ENCODE assay signal across 9 mouse cellular contexts in genomic region chr13:54609301-54609700, GRCm38 (mm10). TPM values are rescaled to one million over a fixed set of nuclear protein-coding genes. Genes with fewer than 3 reads are reported as not detected.
DNase-seq lines count a peak whose midpoint lies in the region; ATAC-seq and TF ChIP-seq lines count a peak whose summit lies in the region.
"Had no signal": no experiment of that assay in that cellular context is flagged by ENCODE, and none has a peak within 500 bp of the region (broad histone marks: within the 10 kb centered on the region; RNA-seq: fewer than 3 reads in every experiment).

No protein-coding gene starts in this region.

- H3K4me1 ChIP-seq in forebrain, embryonic 16.5 days (replicated peaks; ENCODE audit: control insufficient read depth, insufficient read depth, low read length), result peaks cover 25% of the 10 kb centered on the region

- H3ac ChIP-seq in myocyte (ENCODE audit: control insufficient read depth, insufficient read length), result no peak overlapping the region

- H3K4me3 ChIP-seq in layer of hippocampus, adult 2 months, result peak overlapping the region; percentile 39
- no peak overlapping the region for H3K4me3 ChIP-seq in forebrain, embryonic 16.5 days (replicated peaks; ENCODE audit: low read length)
- H3K4me3 ChIP-seq in myocyte, result no peak overlapping the region

- TF ChIP-seq POLR2A in myocyte (IDR thresholded peaks at IDR 0.05; ENCODE audit: insufficient read length, low read depth), result no peak

- H3K27ac ChIP-seq in layer of hippocampus, adult 2 months, result peak overlapping the region; percentile 98
- H3K27ac ChIP-seq in forebrain, embryonic 16.5 days (ENCODE audit: low read length), result no peak overlapping the region

- H3K4me2 ChIP-seq in forebrain, embryonic 16.5 days (ENCODE audit: low read length), result peak overlapping the region; percentile 12
- H3K4me2 ChIP-seq in myocyte (ENCODE audit: low read depth), result peak overlapping the region; percentile 53

- no peaks in the 10 kb centered on the region for H3K27me3 ChIP-seq in forebrain, embryonic 16.5 days (replicated peaks; ENCODE audit: control insufficient read depth, insufficient read depth, low read length)
- H3K27me3 ChIP-seq in myocyte (ENCODE audit: control insufficient read depth, insufficient read depth, insufficient read length), result no peaks in the 10 kb centered on the region

- no peaks in the 10 kb centered on the region for H3K9me3 ChIP-seq in forebrain, embryonic 16.5 days (ENCODE audit: control insufficient read depth, low read length)

- peak overlapping the region; percentile 10 for H3K9ac ChIP-seq in forebrain, embryonic 16.5 days (replicated peaks; ENCODE audit: low read depth, low read length)

- H3K36me3 ChIP-seq in forebrain, embryonic 16.5 days (ENCODE audit: control insufficient read depth, insufficient read depth), result no peaks in the 10 kb centered on the region; the same call in 1 of the 2 replicates
- H3K36me3 ChIP-seq in myocyte (ENCODE audit: control insufficient read depth, insufficient read depth), result no peaks in the 10 kb centered on the region

- TF ChIP-seq CTCF in layer of hippocampus, adult 2 months (conservative IDR thresholded peaks at IDR 0.05), result no peak

- H3K79me2 ChIP-seq in myocyte (ENCODE audit: control insufficient read depth, insufficient read depth), result no peaks in the 10 kb centered on the region

- WGBS in forebrain, embryonic 16.5 days, result 26% methylated on average over 1 of the region's 1 CpGs

- no peak for ATAC-seq in forebrain, embryonic 16.5 days
- ATAC-seq in megakaryocyte-erythroid progenitor cell, adult 5-6 weeks (replicated peaks; ENCODE audit: low FRiP score, low TSS enrichment, poor library complexity, severe bottlenecking), result no peak

- DNase-seq in cerebellum, postnatal 25 days, result peak; percentile 20 to 37
- DNase-seq in cerebellum, adult 11 months, result no peak
- no peak for DNase-seq in layer of hippocampus, adult 2 months (ENCODE audit: low spot score in 2 of 2)
- DNase-seq in layer of hippocampus, postnatal 14 days (ENCODE audit: low spot score in 2 of 2), result no peak
- DNase-seq in kidney, postnatal 36 days, result no peak
- DNase-seq: kidney, postnatal 25 days had no signal

TF ChIP-seq in myocyte, 11 proteins besides CTCF, POLR2A, EP300 and RAD21:
- TF ChIP-seq MYOG (IDR thresholded peaks at IDR 0.05; ENCODE audit: control insufficient read depth in 1 of 3, insufficient read depth in 1 of 3, insufficient read length in 2 of 3, low read depth in 2 of 3) (no peak), USF1 (IDR thresholded peaks at IDR 0.05; ENCODE audit: low read depth) (no peak), REST (IDR thresholded peaks at IDR 0.05; ENCODE audit: insufficient read depth, insufficient read length) (no peak), POLR2AphosphoS2 (IDR thresholded peaks at IDR 0.05; ENCODE audit: insufficient read length, low read depth) (no peak), TCF3 (IDR thresholded peaks at IDR 0.05; ENCODE audit: insufficient read length, low read depth) (no peak), MYOD1 (IDR thresholded peaks at IDR 0.05; ENCODE audit: control insufficient read depth in 1 of 3, insufficient read length in 2 of 3, low read depth in 2 of 3) (no peak), SRF (IDR thresholded peaks at IDR 0.05; ENCODE audit: control insufficient read depth, insufficient read length, low read depth) (no peak), MAX (IDR thresholded peaks at IDR 0.05; ENCODE audit: low read depth) (no peak), E2F4 (IDR thresholded peaks at IDR 0.05; ENCODE audit: insufficient read depth) (no peak), CEBPB (IDR thresholded peaks at IDR 0.05; ENCODE audit: insufficient read depth, poor library complexity, severe bottlenecking) (no peak)

RNA-seq across cellular contexts. Expression of gene Cltb, which starts 1.8 kb away (rescaled TPM):
- 100 to 1,000 TPM; 252 to 268 TPM for total RNA-seq in layer of hippocampus, adult 2 months (2021)
- total RNA-seq in layer of hippocampus, postnatal 14 days (2021), result 100 to 1,000 TPM; 306 TPM
- 132 and 157 TPM in 2 replicates for polyA plus RNA-seq in forebrain, embryonic 16.5 days (2015; fragmentation: Nextera tagmentation; extraction: Ambion mirVana)
- 43.0 TPM for polyA plus RNA-seq in myocyte (2012; fragmentation: generic; extraction: Trizol)
- 12.1 and 15.2 TPM in 2 replicates for total RNA-seq in megakaryocyte-erythroid progenitor cell, adult 5-6 weeks (2014; fragmentation: Nextera tagmentation)
- 20.0 and 26.3 TPM in 2 replicates for total RNA-seq in megakaryocyte-erythroid progenitor cell, adult 5-6 weeks (2017)

RNA-seq across cellular contexts. Expression of gene Faf2, which starts 12.3 kb away (rescaled TPM):
- total RNA-seq in layer of hippocampus, adult 2 months (2021), result 10 to 100 TPM; 54.2 to 59.8 TPM
- total RNA-seq in layer of hippocampus, postnatal 14 days (2021), result 10 to 100 TPM; 54.6 to 59.7 TPM
- 60.8 and 62.9 TPM in 2 replicates for polyA plus RNA-seq in forebrain, embryonic 16.5 days (2015; fragmentation: Nextera tagmentation; extraction: Ambion mirVana)
- 30.3 TPM for polyA plus RNA-seq in myocyte (2012; fragmentation: generic; extraction: Trizol)
- 42.6 and 46.2 TPM in 2 replicates for total RNA-seq in megakaryocyte-erythroid progenitor cell, adult 5-6 weeks (2014; fragmentation: Nextera tagmentation)
- 43.6 and 44.7 TPM in 2 replicates for total RNA-seq in megakaryocyte-erythroid progenitor cell, adult 5-6 weeks (2017)

RNA-seq across cellular contexts. Expression of gene Higd2a, which starts 19.3 kb away (rescaled TPM):
- 100 to 1,000 TPM; 163 to 167 TPM for total RNA-seq in layer of hippocampus, adult 2 months (2021)
- total RNA-seq in layer of hippocampus, postnatal 14 days (2021), result 100 to 1,000 TPM; 170 to 186 TPM
- polyA plus RNA-seq in forebrain, embryonic 16.5 days (2015; fragmentation: Nextera tagmentation; extraction: Ambion mirVana), result 195 and 207 TPM in 2 replicates
- polyA plus RNA-seq in myocyte (2012; fragmentation: generic; extraction: Trizol), result 234 TPM
- total RNA-seq in megakaryocyte-erythroid progenitor cell, adult 5-6 weeks (2014; fragmentation: Nextera tagmentation), result 101 and 117 TPM in 2 replicates
- total RNA-seq in megakaryocyte-erythroid progenitor cell, adult 5-6 weeks (2017), result 24.4 and 40.6 TPM in 2 replicates

RNA-seq across cellular contexts. Expression of gene Nop16, which starts 19.4 kb away (rescaled TPM):
- total RNA-seq in layer of hippocampus, adult 2 months (2021), result 10 to 100 TPM; 24.8 to 28.1 TPM
- 10 to 100 TPM; 25.9 to 26.9 TPM for total RNA-seq in layer of hippocampus, postnatal 14 days (2021)
- polyA plus RNA-seq in forebrain, embryonic 16.5 days (2015; fragmentation: Nextera tagmentation; extraction: Ambion mirVana), result 67.7 and 69.8 TPM in 2 replicates
- polyA plus RNA-seq in myocyte (2012; fragmentation: generic; extraction: Trizol), result 51.1 TPM
- 57.6 and 76.1 TPM in 2 replicates for total RNA-seq in megakaryocyte-erythroid progenitor cell, adult 5-6 weeks (2014; fragmentation: Nextera tagmentation)
- 66.3 and 124 TPM in 2 replicates for total RNA-seq in megakaryocyte-erythroid progenitor cell, adult 5-6 weeks (2017)

RNA-seq across cellular contexts. Expression of gene Arl10, which starts 34.5 kb away (rescaled TPM):
- total RNA-seq in layer of hippocampus, adult 2 months (2021), result 10 to 100 TPM; 30.5 to 34.0 TPM
- total RNA-seq in layer of hippocampus, postnatal 14 days (2021), result 10 to 100 TPM; 35.4 to 39.6 TPM
- polyA plus RNA-seq in forebrain, embryonic 16.5 days (2015; fragmentation: Nextera tagmentation; extraction: Ambion mirVana), result 79.7 and 92.5 TPM in 2 replicates
- 15.3 TPM for polyA plus RNA-seq in myocyte (2012; fragmentation: generic; extraction: Trizol)
- total RNA-seq in megakaryocyte-erythroid progenitor cell, adult 5-6 weeks (2014; fragmentation: Nextera tagmentation), result 9.0 and 16.5 TPM in 2 replicates
- total RNA-seq in megakaryocyte-erythroid progenitor cell, adult 5-6 weeks (2017), result not detected in 2 replicates

Comparison
In these comparisons a context has a peak if more than half of its experiments do, and no peak if none do; other contexts are left out.
1. DNase-seq: peak in cerebellum, postnatal 25 days (2 of 2); none in cerebellum, adult 11 months (single experiment), layer of hippocampus, adult 2 months (0 of 2), layer of hippocampus, postnatal 14 days (0 of 2) and kidney, postnatal 36 days (0 of 2).
2. RNA of gene Cltb, which starts 1.8 kb away (total RNA-seq): 306 TPM in layer of hippocampus, postnatal 14 days and 252 to 268 TPM in layer of hippocampus, adult 2 months; 12.1 to 26.3 TPM in megakaryocyte-erythroid progenitor cell, adult 5-6 weeks; every median in the first group is over 4 times any median in the second.